Mouse (Mus musculus) stomach, postnatal 0 days (tissue): ENCODE data around the gene Ldb3. TPM values are rescaled to one million over a fixed set of nuclear protein-coding genes. Genes with fewer than 3 reads are reported as not detected.

Experiments
- ATAC-seq: fragments of 200-750 bp; cut with Nextera tagmentation; 2 replicates; pipeline ENCODE4 v1.8.0; 2017; ENCODE audit not compliant: low FRiP score, low TSS enrichment
- DNase-seq: peaks from one replicate; pipeline ENCODE4 v3.0.0-alpha.2; 2016; ENCODE audit warnings: low spot score
- H3K27ac ChIP-seq: fragments of 300-500 bp; sonication (generic); replicated peaks from 2 replicates; pipeline ENCODE4 v1.5.1; 2014; ENCODE audit warnings: mild to moderate bottlenecking, control low read depth
- H3K27me3 ChIP-seq: fragments of 300-500 bp; sonication (generic); 2 replicates; pipeline ENCODE4 v1.6.1; 2014; ENCODE audit warnings: low read length; ENCODE audit not compliant: control insufficient read depth, insufficient read depth
- H3K36me3 ChIP-seq: fragments of 300-500 bp; sonication (generic); 2 replicates; pipeline ENCODE4 v1.6.1; 2014; ENCODE audit warnings: low read length, mixed read lengths; ENCODE audit not compliant: control insufficient read depth, insufficient read depth
- H3K4me1 ChIP-seq: fragments of 300-500 bp; sonication (generic); replicated peaks from 2 replicates; pipeline ENCODE4 v1.6.1; 2014; ENCODE audit warnings: antibody characterized with exemption; ENCODE audit not compliant: control insufficient read depth, insufficient read depth
- H3K4me2 ChIP-seq: fragments of 300-500 bp; sonication (generic); replicated peaks from 2 replicates; pipeline ENCODE4 v1.6.1; 2014; ENCODE audit warnings: low read depth, mild to moderate bottlenecking, control low read depth, moderate library complexity
- H3K4me3 ChIP-seq: fragments of 300-500 bp; sonication (generic); 2 replicates; pipeline ENCODE4 v1.5.1; 2014; ENCODE audit warnings: low read depth, low read length, control low read depth
- H3K9ac ChIP-seq: fragments of 300-500 bp; sonication (generic); 2 replicates; pipeline ENCODE4 v1.6.1; 2014; ENCODE audit warnings: mild to moderate bottlenecking, low read length, control low read depth, mixed read lengths
- H3K9me3 ChIP-seq: fragments of 300-500 bp; sonication (generic); 2 replicates; pipeline ENCODE4 v1.6.1; 2016; ENCODE audit warnings: low read length; ENCODE audit not compliant: control insufficient read depth
- CTCF ChIP-seq: IDR thresholded peaks from 2 replicates; pipeline ENCODE4 v1.5.1; 2016; ENCODE audit warnings: antibody characterized with exemption, low read depth, mild to moderate bottlenecking, moderate library complexity
- EP300 ChIP-seq: optimal IDR thresholded peaks from 2 replicates; pipeline ENCODE3; 2016; ENCODE audit warnings: antibody characterized with exemption
- WGBS: fragments of 180-500 bp; shearing (Covaris S2); extraction: QIAGEN DNeasy Blood & Tissue Kit; methylation state at CpG from one replicate; pipeline ENCODE4 v1.1.7; 2014; 5-methylcytosine and 5-hydroxymethylcytosine counted together
- polyA plus RNA-seq: library from polyadenylated mRNA; unstranded; fragments of >200 nt; fragmentation: Nextera tagmentation; extraction: Ambion mirVana; gene quantifications from 2 replicates; pipeline ENCODE4 v1.2.1, GENCODE M21; 2015

Gene Ldb3
- polyA plus RNA-seq, 1 experiment from 2014 or later = 1.7 TPM

GRCm38 (mm10) chr14:34483469-34484341 lies 104.8 kb downstream of the Ldb3 start:
- Histone ChIP-seq H3K9me3 (no peaks in the 10 kb centered on the region), H3K4me3 (no peak overlapping the region), H3K27ac (no peak overlapping the region), H3K4me1 (0 out of 2 replicates have a peak, but pooled peaks cover 3% of the 10 kb centered on the region), H3K9ac (no peak overlapping the region), H3K27me3 (no peaks in the 10 kb centered on the region), H3K36me3 (no peaks in the 10 kb centered on the region), H3K4me2 (no peak overlapping the region)
- no peak for ATAC-seq
- no peak for DNase-seq
- no peak for TF ChIP-seq EP300
- TF ChIP-seq CTCF = no peak
- 67% methylated on average over 6 of the region's 6 CpGs for WGBS

Other genes with a start within 250 kb of the Ldb3 start
- gene Fam25c, start 233.2 kb downstream of the Ldb3 start, polyA plus RNA-seq = 793 and 847 TPM in 2 replicates
- gene Sncg, start 213.9 kb downstream of the Ldb3 start, polyA plus RNA-seq = 29.0 and 29.7 TPM in 2 replicates
- 4.1 TPM in 2 replicates for gene Mmrn2, start 213.2 kb downstream of the Ldb3 start, polyA plus RNA-seq
- gene Bmpr1a, start 85.3 kb downstream of the Ldb3 start, polyA plus RNA-seq = 27.0 and 29.0 TPM in 2 replicates
- gene 9230112D13Rik, start 65.9 kb downstream of the Ldb3 start, polyA plus RNA-seq = not detected in 2 replicates
- not detected in 2 replicates for gene Opn4, start 11.5 kb upstream of the Ldb3 start, polyA plus RNA-seq
- gene Wapl, start 85.2 kb upstream of the Ldb3 start, polyA plus RNA-seq = 15.8 and 16.0 TPM in 2 replicates
- 0.34 and 0.54 TPM in 2 replicates for gene Grid1, start 231.4 kb upstream of the Ldb3 start, polyA plus RNA-seq